Mouse (Mus musculus) lung, adult 2 months (tissue): ENCODE data around the gene Vmn2r31. TPM values are rescaled to one million over a fixed set of nuclear protein-coding genes. Genes with fewer than 3 reads are reported as not detected.
"Not testable (repeated sequence)": the region's sequence is repeated elsewhere in the genome, so short reads cannot be mapped to it uniquely, and the experiment has no call there.

ENCODE experiments used
- DNase-seq: peaks from one replicate; pipeline ENCODE4 v3.0.0; 2022
- H3K4me1 ChIP-seq: fragments of 200-500 bp; 2 replicates; pipeline ENCODE4 v1.6.1; 2011; ENCODE audit warnings: low read length; ENCODE audit not compliant: control insufficient read depth, insufficient read depth
- H3K4me3 ChIP-seq: fragments of 200-500 bp; replicated peaks from 2 replicates; pipeline ENCODE3; 2011; ENCODE audit warnings: low read depth, mild to moderate bottlenecking, control low read depth, low read length; ENCODE audit errors: extremely low read depth
- WGBS: fragments of 180-500 bp; shearing (Covaris S2); methylation state at CpG from one replicate; pipeline ENCODE4 v1.1.7; 2018; 5-methylcytosine and 5-hydroxymethylcytosine counted together
- polyA plus RNA-seq: library from polyadenylated mRNA; depleted of rRNA; stranded (reverse); fragments of >200 nt; gene quantifications from 2 replicates; pipeline ENCODE4 v1.2.3, GENCODE M21; 2012; rRNA removed

Gene Vmn2r31
- not detected in 2 replicates for polyA plus RNA-seq

DNA sequence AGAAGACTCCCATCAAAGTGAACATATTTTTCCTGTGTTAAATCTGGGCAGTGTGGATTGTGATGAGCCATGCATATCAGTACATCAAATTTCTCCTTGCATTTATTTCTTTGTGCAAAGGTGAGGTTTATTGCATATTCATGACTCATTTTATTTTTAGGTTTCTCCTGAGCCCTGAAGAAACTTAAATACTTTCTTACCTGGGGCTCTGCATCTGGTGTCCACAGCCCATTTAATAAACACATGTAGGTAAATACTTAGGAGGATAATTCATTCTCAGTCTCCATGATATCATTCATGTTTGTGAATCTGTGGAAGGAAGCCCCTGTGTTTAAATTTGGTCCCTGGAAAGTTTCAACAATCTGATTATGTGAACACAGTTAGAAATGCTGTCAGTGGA, at the start of gene Vmn2r31:
TSS of gene Vmn2r31 (minus strand) at position 101 of the 400 bp plus-strand sequence.
- DNase-seq, H3K4me3 ChIP-seq, H3K4me1 ChIP-seq: not testable (repeated sequence)

DNA sequence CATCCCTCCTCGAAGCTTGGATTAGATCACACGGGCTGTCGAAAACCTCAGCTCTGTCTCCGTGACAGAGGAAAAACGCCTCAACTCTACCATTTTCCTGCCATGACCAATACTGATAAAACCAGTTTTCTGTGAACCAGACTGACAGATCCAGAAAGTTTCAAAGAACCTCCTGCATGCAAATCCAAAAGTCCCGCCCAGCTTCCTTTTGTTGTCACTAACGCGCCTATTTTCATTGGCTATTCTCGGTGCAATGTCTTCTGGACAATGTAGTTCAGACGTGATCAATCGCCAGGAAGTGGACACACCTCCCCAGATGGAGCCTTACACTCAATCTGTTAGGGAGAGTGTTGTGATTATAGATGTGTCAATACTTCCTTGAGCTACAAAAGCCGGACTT, 25.1 kb downstream of the Vmn2r31 start, which contains the start of gene Gm45783:
TSS of gene Gm45783 (minus strand) at position 143 of the 400 bp plus-strand sequence.
- DNase-seq, H3K4me1 ChIP-seq, H3K4me3 ChIP-seq: not testable (repeated sequence)
- WGBS, result 39% methylated on average over 12 of the region's 12 CpGs

DNA sequence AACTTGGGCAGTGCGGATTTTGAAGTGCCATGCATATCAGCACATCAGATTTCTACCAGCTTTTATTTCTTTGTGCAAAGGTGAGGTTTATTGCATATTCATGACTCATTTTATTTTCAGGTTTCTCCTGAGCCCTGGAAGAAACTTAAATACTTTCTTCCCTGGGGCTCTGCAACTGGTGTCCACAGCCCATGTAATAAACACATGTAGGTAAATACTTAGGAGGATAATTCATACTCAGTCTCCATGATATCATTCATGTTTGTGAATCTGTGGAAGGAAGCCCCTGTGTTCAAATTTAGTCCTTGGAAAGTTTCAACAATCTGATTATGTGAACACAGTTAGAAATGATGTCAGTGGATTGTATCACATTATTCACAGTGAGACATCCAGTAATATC, 62.0 kb downstream of the Vmn2r31 start, which contains the start of gene Vmn2r30:
TSS of gene Vmn2r30 (minus strand) at position 101 of the 400 bp plus-strand sequence.
- DNase-seq, H3K4me3 ChIP-seq, H3K4me1 ChIP-seq: not testable (repeated sequence)
- WGBS, result no CpG with 5 or more reads among the region's 1 CpGs

Other genes starting within 250 kb of the Vmn2r31 start
- gene Zfp418, start 228.4 kb downstream of the Vmn2r31 start, polyA plus RNA-seq, result 0.66 and 1.1 TPM in 2 replicates
- 1.1 and 2.1 TPM in 2 replicates for gene Zfp772, start 189.7 kb downstream of the Vmn2r31 start, polyA plus RNA-seq
- 0.17 and 0.56 TPM in 2 replicates for gene Vmn2r29, start 152.4 kb downstream of the Vmn2r31 start, polyA plus RNA-seq
- 0.40 and 1.6 TPM in 2 replicates for gene Gm45844, start 121.4 kb downstream of the Vmn2r31 start, polyA plus RNA-seq
- gene Clcn4, start 98.9 kb downstream of the Vmn2r31 start, polyA plus RNA-seq, result 26.3 and 35.3 TPM in 2 replicates
- not detected in 2 replicates for gene Vmn2r30, start 62.1 kb downstream of the Vmn2r31 start, polyA plus RNA-seq
- not detected in 2 replicates for gene Gm45783, start 25.1 kb downstream of the Vmn2r31 start, polyA plus RNA-seq
- not detected in 2 replicates for gene Vmn2r32, start 80.3 kb upstream of the Vmn2r31 start, polyA plus RNA-seq
- gene Vmn2r33, start 167.1 kb upstream of the Vmn2r31 start, polyA plus RNA-seq, result not detected in 2 replicates